Mouse (Mus musculus) E14TG2a.4 (cell line): ENCODE results near the gene Olfr885.

ENCODE experiments used
- H3K27me3 ChIP-seq: 2 replicates; pipeline ENCODE4 v1.6.1; 2014; ENCODE audit warnings: low read length, control low read depth; ENCODE audit not compliant: insufficient read depth
- H3K36me3 ChIP-seq: 2 replicates; pipeline ENCODE4 v1.6.1; 2014; ENCODE audit warnings: low read length, control low read depth; ENCODE audit not compliant: insufficient read depth
- H3K4me1 ChIP-seq: replicated peaks from 2 replicates; pipeline ENCODE4 v1.6.1; 2014; ENCODE audit warnings: low read depth, low read length, control low read depth
- H3K4me3 ChIP-seq: replicated peaks from 2 replicates; pipeline ENCODE4 v1.5.1; 2014; ENCODE audit warnings: mild to moderate bottlenecking, low read length
- H3K9me3 ChIP-seq: 2 replicates; pipeline ENCODE4 v1.6.1; 2014; ENCODE audit warnings: low read length, control low read depth
- CTCF ChIP-seq: conservative IDR thresholded peaks from 2 replicates; pipeline ENCODE4 v1.5.1; 2014; ENCODE audit warnings: low read length
- NANOG ChIP-seq: IDR thresholded peaks from 2 replicates; pipeline ENCODE4 v1.6.1; 2014; ENCODE audit warnings: borderline replicate concordance, low read length, mixed read lengths
- POU5F1 ChIP-seq: IDR thresholded peaks from 2 replicates; pipeline ENCODE4 v1.6.1; 2014; ENCODE audit warnings: low read length, borderline replicate concordance

The Olfr885 gene

GRCm38 (mm10) chr9:38061022-38061421 is at the start of gene Olfr885:
Olfr885 (plus strand) TSS chr9:38061322.
- H3K36me3 ChIP-seq, result no peaks in the 10 kb centered on the region
- no peak within 1 kb of the TSS for H3K4me3 ChIP-seq
- no peaks in the 10 kb centered on the region for H3K4me1 ChIP-seq
- TF ChIP-seq POU5F1 (no peak), NANOG (no peak), CTCF (no peak)
- no peaks in the 10 kb centered on the region for H3K27me3 ChIP-seq
- no peaks in the 10 kb centered on the region for H3K9me3 ChIP-seq

DNA sequence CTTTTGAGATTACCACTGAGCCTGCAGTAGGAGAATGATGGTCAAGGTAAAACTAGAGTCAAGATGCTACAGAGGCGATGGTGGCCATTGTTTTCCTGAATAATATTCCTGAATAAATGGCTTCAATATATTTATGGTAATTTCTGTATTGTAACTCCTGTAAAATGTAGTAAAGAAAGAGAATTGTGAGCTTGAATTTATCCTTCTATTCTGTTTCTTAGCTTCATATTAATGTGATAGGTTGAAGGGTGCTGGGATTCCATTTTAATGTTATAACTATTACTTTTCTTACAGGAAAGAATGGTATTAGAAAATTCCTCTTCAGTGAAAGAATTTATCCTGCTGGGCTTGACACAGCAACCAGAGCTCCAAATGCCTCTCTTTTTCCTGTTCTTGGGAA is 35.6 kb upstream of the Olfr885 start, which contains the start of gene Olfr883:
Gene Olfr883, plus strand, starts transcription at position 301 of the 400 bp plus-strand sequence.
- Histone ChIP-seq H3K4me3 (no peak within 1 kb of the TSS), H3K4me1 (no peaks in the 10 kb centered on the region), H3K9me3 (0 out of 2 replicates have a peak, but pooled peaks cover under 1% of the 10 kb centered on the region), H3K36me3 (no peaks in the 10 kb centered on the region), H3K27me3 (no peaks in the 10 kb centered on the region)
- TF ChIP-seq CTCF (no peak), POU5F1 (no peak), NANOG (no peak)

DNA sequence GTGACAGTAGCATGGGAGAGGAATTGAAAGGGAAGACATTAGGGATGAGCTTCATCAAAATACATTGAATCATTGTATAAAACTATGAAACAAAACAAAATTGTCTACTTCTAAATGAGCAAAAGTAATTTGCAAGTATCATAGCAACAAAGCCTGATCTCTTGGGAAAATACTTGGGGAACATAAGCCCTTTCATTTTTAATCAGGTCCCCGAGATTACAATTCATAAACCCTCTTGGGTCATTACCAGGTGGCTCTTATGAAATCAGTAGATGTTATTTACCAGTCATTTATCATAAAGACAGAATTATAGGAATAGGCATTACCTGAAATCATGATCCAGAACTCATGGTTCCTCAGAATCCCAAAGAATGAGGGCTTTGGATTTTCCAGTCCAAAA is 14.9 kb upstream of the Olfr885 start, which contains the start of gene Olfr884:
Gene Olfr884, plus strand, starts transcription at position 301 of the 400 bp plus-strand sequence.
- no peaks in the 10 kb centered on the region for H3K36me3 ChIP-seq
- no peaks in the 10 kb centered on the region for H3K9me3 ChIP-seq
- TF ChIP-seq CTCF, result no peak
- no peak for TF ChIP-seq NANOG
- no peak for TF ChIP-seq POU5F1
- H3K27me3 ChIP-seq, result no peaks in the 10 kb centered on the region
- H3K4me1 ChIP-seq, result no peaks in the 10 kb centered on the region
- H3K4me3 ChIP-seq, result no peak within 1 kb of the TSS

DNA sequence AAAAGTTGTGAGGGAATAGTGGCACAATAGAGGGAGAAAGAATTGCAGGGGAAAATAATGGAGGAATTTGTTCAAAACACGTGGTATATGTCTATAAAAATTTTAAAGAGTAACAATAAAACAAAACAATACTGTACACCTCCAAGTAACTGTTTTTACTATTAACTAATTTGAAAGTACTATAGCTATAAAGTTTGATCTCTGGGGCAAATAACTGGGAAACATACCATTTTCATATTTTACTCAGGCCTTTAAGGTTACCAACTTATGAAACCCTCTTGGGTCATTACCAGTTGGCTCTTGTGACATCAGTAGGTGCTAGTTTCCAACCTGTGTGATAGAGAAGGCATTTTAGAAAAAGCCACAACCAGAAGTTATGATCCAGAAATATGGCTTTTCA is 22.6 kb downstream of the Olfr885 start, which contains the start of gene Olfr887:
Gene Olfr887, plus strand, starts transcription at position 301 of the 400 bp plus-strand sequence.
- TF ChIP-seq POU5F1 (no peak), CTCF (no peak), NANOG (no peak)
- Histone ChIP-seq H3K4me3 (no peak within 1 kb of the TSS), H3K27me3 (no peaks in the 10 kb centered on the region), H3K9me3 (no peaks in the 10 kb centered on the region), H3K4me1 (no peaks in the 10 kb centered on the region), H3K36me3 (no peaks in the 10 kb centered on the region)

GRCm38 (mm10) chr9:38107828-38108227 is 46.7 kb downstream of the Olfr885 start, which contains the start of gene Olfr888:
Olfr888 (plus strand) TSS chr9:38108128.
- no peak within 1 kb of the TSS for H3K4me3 ChIP-seq
- H3K9me3 ChIP-seq, result no peaks in the 10 kb centered on the region
- H3K4me1 ChIP-seq, result no peaks in the 10 kb centered on the region
- TF ChIP-seq POU5F1, result no peak
- no peak for TF ChIP-seq NANOG
- TF ChIP-seq CTCF, result no peak
- no peaks in the 10 kb centered on the region for H3K36me3 ChIP-seq
- H3K27me3 ChIP-seq, result no peaks in the 10 kb centered on the region
